Mouse (Mus musculus) urinary bladder, postnatal 36 days (tissue): ENCODE results near the gene Camk2d.
A peak's percentile ranks its signal among the peaks of the same experiment; 100 is the strongest.

Experiments used
- DNase-seq, 2 experiments: peaks; one replicate each; pipeline ENCODE4 v3.0.0; 2022; ENCODE audit warnings: low spot score in 2 of 2, mixed read lengths in 1 of 2

Gene Camk2d

GRCm38 (mm10) chr3:126650747-126651146 lies 54.6 kb downstream of the Camk2d start:
- DNase-seq = no peak

GRCm38 (mm10) chr3:126652361-126652760 lies 56.3 kb downstream of the Camk2d start:
- no peak for DNase-seq

- DNase-seq = no peak
These were observed 57.0 kb downstream of the Camk2d start for GRCm38 (mm10) chr3:126653118-126653517.

GRCm38 (mm10) chr3:126656173-126656572 lies 60.1 kb downstream of the Camk2d start:
- no peak for DNase-seq

GRCm38 (mm10) chr3:126657895-126658294 lies 61.8 kb downstream of the Camk2d start:
- DNase-seq = no peak

- DNase-seq = no peak
These were observed 62.7 kb downstream of the Camk2d start for GRCm38 (mm10) chr3:126658791-126659190.

GRCm38 (mm10) chr3:126659235-126659634 lies 63.1 kb downstream of the Camk2d start:
- DNase-seq = no peak

GRCm38 (mm10) chr3:126659832-126660564 lies 63.9 kb downstream of the Camk2d start:
- DNase-seq = no peak

GRCm38 (mm10) chr3:126660575-126660974 lies 64.5 kb downstream of the Camk2d start:
- DNase-seq = no peak

GRCm38 (mm10) chr3:126660986-126661385 lies 64.9 kb downstream of the Camk2d start:
- no peak for DNase-seq

- DNase-seq = no peak
These were observed 65.8 kb downstream of the Camk2d start for GRCm38 (mm10) chr3:126661920-126662319.

GRCm38 (mm10) chr3:126663436-126663835 lies 67.3 kb downstream of the Camk2d start:
- DNase-seq = no peak

- DNase-seq = no peak
These were observed 69.8 kb downstream of the Camk2d start for GRCm38 (mm10) chr3:126665866-126666265.

GRCm38 (mm10) chr3:126667019-126667418 lies 70.9 kb downstream of the Camk2d start:
- DNase-seq = no peak

GRCm38 (mm10) chr3:126667451-126667850 lies 71.3 kb downstream of the Camk2d start:
- DNase-seq = peak; percentile 28 to 65

- peak in 1 of 2 experiments; percentile 54 for DNase-seq
These were observed 72.0 kb downstream of the Camk2d start for GRCm38 (mm10) chr3:126668123-126668522.

- no peak for DNase-seq
These were observed 72.6 kb downstream of the Camk2d start for GRCm38 (mm10) chr3:126668692-126669091.

- no peak for DNase-seq
These were observed 74.3 kb downstream of the Camk2d start for GRCm38 (mm10) chr3:126670413-126670812.

- no peak for DNase-seq
These were observed 75.2 kb downstream of the Camk2d start for GRCm38 (mm10) chr3:126671292-126671691.

- no peak for DNase-seq
These were observed 84.9 kb downstream of the Camk2d start for GRCm38 (mm10) chr3:126681051-126681450.

GRCm38 (mm10) chr3:126681996-126682395 lies 85.9 kb downstream of the Camk2d start:
- DNase-seq = no peak

- DNase-seq = no peak
These were observed 89.3 kb downstream of the Camk2d start for GRCm38 (mm10) chr3:126685363-126685762.

GRCm38 (mm10) chr3:126687150-126687549 lies 91.0 kb downstream of the Camk2d start:
- DNase-seq = no peak

- no peak for DNase-seq
These were observed 92.4 kb downstream of the Camk2d start for GRCm38 (mm10) chr3:126688516-126688915.
